Mouse (Mus musculus): ENCODE measurements around the gene Dgkg.
A peak's percentile ranks its signal among the peaks of the same experiment; 100 is the strongest.

Gene Dgkg

DNA sequence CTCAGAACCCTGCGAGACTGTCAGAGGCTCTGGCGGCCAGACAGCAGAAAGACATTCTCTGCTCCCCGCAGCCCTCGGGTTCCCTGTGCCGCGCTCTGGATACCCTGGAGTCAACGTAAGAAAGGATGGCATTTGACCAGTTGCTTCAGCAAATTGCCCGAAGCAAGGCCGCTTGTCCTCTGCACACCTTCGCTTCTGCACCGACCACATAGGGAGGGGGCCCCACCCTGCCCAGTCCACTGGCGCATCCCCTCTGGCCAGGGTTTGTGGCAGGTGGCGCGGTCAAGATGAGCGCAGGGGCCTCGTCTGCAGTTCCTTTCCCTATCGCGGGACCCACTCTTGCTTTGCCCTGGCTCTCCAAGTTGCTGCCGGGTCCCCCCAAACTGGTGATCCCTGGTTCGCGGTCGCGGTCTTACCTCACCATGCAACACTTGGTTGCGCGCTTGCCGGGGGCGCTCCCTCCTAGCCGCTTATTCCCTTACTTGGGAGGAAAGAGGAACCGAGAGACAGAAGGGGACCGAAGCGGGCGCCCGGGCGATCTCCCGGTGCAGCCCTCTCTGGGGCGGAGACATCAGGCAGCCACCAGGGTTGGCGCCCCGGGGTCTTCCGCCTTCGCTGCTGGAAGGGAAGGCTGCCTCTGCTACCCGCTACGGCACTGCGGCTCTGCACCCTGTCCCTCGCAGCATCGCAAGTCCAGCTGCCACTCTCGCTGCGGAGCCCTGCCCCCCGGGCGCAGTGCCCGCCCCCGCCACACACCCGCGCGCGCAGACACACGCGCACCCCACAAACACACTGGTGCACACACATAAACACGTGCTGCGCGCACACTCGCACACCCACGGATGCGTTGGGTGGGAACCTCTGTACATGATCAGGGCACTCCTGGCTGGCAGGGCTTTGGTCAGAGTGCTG is at the start of gene Dgkg:
TSS of gene Dgkg (minus strand) at position 689 of the 912 bp plus-strand sequence.
- peak; percentile 54 for DNase-seq

DNA sequence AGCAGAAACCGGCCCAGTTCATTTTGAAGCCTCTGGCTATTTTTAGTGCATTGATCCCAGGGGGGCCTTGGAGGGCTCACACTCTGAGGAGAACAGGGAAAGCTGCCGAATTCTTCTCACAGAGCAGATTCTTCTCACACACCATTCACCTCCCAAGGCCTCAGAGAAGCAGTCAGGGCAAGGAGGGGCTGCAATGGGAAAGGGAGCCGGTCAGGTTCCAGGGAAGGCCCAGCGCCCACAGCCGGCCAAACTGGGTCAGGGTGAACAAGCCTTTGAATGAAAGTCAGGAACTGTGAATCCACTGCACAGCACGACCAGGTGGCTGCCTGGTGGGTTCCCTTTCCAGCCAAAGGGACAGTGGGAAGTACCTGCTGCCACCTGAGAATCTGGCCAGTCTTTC is 47.9 kb upstream of the Dgkg start:
- no peak for DNase-seq

DNA sequence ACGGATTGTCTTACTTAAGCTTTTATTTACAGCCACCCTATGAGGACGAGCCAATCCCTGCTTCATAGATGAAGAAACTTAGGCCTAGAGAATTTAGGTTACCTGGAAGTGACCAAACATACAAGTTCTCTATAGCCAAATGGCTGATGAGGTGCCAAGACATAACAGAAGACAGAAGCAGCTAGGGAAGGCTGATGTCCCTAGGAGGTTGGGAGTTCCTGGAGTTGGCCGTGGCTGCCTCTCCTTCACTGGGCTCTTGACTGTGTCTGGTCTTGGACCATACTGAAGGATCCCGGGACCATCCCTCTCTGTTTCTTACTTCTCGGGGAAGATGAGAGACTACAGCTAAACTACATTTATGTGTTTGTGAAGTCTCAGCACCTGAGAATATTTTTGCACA is 47.1 kb upstream of the Dgkg start:
- DNase-seq, result no peak

DNA sequence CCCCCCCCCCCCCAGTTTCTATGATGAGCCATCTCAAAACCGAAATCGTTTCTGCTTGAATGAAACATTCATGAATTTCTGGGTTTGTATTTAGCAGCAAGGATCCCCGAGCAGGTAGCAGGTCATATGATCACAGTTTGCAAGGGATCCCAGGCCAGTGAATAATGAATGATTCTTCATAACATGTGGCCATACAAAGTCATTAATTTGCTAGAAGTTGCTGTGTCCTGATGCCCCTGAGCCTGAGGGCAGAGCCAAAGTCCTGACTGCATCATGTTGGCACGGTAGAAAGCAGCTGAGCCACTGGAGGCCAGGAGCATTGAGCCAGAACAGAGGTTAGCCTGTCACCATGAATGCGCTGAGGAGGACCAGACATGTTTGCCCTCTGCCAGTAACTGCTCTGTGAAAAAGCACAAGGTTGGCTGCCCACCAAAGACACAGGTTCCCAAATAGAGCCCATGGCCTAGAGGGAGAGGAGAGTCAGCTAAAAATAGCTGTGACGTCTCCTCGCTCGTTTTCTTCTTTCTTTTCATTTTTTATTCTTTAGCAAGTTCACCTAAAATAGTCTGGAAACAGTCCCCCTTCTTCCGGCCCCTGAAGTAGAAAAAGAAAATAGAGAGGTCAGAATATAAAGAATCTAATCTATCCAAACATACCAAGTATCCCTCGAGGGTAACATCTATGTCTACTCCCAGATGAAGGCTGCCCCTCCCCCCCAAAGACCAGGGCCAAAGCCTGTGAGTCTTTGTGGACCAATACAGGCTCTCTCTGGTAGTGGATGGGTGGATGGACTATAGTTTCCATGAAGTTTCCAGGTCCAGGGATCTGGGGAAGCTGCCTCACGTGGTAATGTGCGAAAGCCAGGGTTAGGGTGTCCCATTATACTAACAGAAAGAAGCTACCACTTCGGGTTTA is 42.1 kb upstream of the Dgkg start:
- no peak for DNase-seq

DNA sequence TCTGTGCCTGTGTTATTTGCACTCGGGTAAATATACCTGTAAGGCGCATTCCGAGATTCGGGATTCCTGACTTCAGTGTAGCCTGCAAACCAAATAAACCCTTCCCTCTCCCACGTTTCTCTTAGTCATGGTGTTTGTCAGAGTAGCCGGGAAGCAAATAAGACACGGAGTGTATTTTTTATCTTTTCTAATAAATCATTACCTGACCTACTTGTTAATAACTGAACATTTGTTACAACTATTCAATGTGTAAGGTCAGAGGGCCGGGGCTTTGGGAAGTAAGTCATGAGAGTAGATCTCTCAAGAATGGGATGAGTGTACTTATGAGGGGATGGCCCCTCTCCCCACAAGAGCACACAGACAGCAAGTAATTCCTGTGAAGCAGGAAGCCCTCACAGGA is 41.1 kb upstream of the Dgkg start:
- no peak for DNase-seq

DNA sequence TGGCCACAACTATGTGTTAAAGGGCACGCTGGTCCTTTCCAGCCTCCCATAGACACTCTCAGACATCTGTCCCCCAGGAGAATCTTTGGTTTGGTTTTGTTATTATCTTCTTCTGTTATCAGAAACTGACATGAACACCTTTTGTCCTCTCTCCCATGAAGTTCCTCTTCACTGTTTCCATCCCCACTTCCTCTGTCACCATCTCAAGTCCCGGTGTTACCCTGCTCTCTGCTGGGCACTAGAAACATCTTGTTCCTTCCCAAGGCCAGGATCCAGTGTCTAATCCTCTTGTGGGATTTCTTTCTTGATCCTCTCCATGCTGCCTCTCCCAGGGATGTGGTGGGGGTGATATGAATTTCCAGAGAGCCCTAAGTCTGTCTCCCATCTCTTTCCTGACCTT is 32.6 kb upstream of the Dgkg start:
- DNase-seq, result no peak

DNA sequence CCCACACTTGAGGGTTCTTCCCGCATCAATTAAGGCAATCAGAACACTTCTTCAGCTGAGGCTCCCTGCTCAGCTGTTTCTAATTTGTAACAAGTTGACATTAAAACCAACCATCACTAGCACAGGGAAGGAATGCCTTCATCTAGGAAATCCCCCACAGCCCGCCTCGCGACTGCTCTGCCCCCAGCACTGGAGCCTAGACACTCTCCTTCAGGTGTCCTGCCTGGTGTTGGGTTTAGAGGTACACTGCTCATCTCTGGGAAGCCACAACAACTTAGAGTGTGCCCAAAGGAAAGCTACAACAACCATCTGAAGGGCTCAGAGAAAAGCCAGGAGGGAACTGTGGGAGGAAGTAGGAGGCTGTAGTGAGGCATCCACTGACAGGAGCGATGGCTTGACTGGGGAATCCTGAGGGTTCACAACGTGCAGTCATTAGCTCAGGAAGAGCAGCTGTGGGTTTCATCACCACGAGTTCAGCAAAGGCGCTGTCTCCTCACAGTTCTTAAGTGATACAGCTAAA is 30.8 kb upstream of the Dgkg start:
- DNase-seq, result peak; percentile 17

DNA sequence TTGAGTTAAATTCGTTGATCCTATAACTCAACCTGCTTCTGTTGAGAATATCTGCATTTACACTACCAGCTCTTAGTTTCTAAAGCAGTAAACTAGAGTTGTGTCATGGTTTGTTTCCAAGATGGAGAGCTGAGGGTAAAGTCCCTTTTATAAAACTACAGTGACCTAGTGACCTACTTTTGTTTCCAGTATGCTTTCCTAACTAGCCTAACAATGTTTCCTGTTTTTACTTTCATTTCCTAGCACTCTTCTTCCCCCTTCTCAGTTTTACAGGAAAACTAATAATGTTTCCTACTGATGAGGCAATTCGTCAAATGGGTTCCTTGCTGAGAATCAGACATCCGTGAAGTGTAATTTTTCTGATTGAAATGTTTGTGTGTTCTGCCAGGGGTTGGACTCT is 26.6 kb upstream of the Dgkg start:
- no peak for DNase-seq

DNA sequence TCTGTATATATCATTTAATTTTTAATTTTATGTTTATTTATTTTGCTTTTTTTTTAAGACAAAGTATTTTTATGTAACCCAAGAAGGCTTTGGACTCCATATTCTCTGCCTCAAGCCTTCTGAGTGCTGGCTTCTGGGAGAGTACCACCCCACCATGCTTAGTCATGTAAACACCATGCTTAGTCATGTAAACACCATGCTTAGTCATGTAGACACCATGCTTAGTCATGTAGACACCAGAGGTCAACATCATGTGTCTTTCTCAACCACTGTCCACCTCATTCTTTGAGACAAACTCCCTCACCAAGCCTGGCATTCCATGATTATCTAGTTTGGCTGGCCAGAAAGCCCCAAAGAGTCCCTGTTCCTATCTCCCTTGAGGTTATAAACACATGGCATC is 25.7 kb upstream of the Dgkg start:
- DNase-seq, result no peak

DNA sequence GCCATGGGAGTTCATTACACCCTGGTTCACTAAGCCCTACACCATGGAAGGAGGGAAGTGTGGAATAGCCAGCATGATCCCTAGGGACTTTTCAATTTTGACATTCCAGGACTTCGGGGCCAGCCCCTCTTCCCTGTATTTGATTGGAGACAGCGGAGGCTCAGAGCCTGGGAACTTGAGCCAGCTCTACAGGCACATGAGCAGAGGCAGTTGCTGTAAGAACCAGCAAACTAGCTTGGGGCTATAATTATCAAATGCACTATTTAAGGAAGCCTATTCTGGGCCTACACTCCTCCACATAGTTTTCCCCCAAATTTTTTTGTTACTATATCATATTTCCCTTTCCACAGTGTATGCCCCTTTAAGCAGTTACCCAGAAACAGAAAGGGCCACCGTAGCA is 22.6 kb upstream of the Dgkg start:
- no peak for DNase-seq

DNA sequence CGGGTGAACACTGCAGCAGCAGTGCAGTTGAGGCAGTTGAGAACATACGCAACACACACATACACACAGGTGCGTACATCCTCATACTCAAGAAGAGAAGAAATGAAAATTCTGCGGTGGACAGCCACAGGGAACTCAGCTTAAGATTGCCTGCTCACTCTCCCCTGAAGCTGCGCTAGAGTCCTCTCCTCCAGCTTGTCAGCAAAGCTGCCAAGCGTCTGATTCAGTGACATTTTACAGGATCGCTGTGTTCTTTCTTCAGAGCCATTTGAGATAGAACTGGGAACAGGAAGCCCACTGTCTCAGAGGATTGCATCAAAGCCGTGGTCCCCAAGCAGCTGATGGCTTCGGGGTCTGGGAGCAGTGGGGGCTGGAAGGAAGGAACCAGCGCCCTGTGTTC is 17.6 kb upstream of the Dgkg start:
- DNase-seq, result no peak

DNA sequence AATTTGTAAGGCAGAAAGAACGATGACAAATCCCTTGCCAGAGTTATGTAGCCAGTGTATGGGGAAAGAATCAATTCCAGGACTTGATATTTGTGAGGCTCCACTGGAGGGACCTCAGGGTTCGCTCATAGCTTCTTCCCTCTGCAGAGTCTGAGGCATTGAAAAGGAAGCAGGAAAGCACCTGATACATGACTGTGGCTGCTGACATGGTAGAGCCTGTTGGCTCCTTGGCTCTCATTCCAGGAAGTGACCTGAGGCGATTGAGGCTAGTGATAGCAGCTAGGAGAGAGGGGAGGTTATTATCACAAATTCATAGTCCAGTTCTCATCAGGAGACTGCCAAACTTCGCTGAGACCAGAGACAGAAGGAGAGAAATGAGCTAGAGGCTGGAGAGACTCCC is 17.1 kb upstream of the Dgkg start:
- DNase-seq, result no peak

DNA sequence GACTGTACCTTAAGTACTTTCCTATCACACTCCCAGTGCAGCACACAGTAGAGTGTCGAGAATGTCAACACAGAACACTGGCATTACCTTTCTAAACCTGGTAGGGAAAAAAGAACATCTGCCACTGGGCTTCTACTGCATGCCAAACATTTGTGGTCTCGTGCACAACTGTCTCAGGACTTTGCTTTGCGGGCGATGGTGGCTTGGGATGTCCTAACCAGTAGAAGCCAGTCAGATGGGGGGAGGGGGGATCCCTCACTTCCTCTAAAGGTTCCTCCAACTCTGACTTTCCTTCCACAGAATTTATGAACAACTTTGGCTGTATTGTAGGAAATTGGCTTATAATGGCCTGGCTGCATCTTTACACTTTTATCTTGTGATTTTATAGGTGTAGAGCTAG is 7.0 kb upstream of the Dgkg start:
- no peak for DNase-seq

DNA sequence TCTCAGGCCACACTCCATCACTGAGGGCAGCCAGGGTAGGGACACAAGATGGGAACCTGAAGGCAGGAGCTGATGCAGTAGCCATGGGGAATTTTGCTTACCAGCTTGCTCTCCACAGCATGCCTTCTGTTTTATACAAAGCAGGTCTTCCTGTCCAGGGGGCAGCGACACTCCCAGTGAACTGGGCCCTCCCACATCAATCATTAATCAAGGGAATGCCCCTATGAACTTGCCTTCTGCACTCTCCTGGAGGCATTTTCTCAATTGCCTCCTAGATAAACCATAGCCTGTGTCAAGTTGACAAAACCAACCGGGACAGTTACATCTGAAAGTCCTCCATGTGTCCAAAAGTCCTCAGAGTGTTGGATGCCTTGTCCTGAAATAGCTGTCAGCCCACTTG is 6.1 kb upstream of the Dgkg start:
- DNase-seq, result no peak

DNA sequence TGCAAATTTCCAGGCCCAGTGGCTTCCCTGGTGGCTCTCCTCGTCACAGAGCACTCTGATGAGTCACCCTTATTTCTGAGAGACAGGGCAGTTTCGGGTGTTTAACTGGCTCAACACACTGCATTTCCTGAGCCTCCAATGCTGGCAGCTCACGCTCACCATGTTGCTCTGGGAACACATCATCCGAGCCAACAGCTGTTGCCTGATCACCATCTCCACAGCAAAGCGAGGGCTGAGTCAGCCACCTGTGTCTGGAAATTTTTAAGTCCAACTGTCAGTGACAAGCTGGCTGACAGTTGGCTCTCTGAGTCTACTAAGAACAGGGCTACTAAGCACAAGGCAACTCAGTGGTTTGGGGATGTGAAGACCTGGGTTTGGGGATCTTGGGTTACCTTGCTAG is 4.1 kb upstream of the Dgkg start:
- no peak for DNase-seq

DNA sequence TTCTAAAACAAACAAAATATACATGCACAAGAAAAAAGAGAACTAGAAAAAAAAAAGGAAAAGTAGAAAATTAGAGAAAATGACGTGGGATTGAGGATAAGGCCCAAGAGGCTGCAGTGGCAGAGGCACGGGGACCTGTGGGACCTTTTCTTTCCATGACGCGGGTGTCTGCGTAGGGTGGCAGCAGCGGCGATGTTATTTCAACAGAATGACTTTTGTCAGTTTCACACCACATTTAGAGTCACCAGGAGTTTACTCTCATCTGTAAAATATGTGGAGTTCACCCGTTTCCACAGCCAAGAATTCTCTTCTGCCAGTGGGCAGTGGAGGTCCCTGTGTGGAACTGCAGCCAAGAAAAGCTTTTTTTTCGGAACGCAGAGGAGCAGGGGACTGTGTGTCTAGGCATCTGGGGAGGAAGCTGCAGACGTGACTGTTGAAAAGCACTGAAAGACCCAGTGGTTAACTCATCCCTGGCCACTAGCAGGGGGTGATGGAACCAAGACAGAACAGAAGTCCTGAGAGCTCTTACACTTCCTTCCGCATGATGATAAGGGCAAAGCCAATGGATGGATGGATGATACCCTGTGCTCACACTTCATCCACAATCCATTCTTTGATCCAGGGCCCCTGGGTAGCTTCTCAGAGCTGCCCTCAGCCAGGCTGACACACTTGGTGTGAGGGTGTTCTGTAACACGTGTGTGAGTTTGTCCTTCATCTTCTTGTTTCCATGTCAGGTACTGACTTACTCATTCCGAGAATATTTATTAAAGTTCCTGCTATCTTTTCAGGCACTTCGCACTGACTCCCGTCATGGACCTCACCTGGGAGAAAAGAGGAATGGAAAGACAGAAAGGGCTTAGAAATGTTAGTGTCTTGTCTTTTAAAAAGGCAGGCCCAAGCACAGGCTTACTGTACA is 1.1 kb upstream of the Dgkg start:
- no peak for DNase-seq

DNA sequence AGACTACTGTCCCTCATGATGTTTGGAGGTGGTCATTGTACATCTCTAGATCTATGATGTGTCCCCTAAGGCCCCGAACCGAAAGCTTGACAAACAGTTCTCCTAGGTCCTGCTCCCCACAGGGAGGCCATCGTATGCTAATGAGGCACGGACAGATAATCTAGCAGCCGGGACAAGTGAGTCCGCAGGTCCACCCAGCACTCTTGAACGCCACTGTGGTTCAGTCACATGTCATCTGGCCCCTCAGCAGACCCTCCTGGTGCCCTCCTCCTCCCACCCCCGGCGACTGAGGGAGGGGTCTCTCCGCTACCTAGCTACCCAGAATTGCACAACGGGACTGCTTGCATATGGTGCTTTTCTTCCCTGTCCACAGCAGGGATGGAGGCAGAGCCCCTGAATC is 1.2 kb downstream of the Dgkg start:
- no peak for DNase-seq

DNA sequence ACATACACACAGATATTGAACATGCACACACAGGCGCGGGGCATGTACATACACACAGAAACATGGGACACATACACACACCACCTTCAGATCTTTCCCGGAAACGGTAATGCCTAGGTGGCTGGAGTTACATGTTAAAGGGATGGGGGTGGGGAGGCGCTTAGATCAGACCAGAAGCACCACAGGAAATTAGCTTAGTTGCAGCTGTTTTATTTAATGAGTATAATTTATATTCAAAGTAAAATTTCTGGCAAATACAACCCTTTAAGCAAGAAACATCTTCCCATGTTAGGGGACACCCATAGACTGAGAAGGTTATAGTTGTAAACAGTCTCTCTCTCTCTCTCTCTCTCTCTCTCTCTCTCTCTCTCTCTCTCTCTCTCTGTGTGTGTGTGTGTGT is 1.8 kb downstream of the Dgkg start:
- no peak for DNase-seq

DNA sequence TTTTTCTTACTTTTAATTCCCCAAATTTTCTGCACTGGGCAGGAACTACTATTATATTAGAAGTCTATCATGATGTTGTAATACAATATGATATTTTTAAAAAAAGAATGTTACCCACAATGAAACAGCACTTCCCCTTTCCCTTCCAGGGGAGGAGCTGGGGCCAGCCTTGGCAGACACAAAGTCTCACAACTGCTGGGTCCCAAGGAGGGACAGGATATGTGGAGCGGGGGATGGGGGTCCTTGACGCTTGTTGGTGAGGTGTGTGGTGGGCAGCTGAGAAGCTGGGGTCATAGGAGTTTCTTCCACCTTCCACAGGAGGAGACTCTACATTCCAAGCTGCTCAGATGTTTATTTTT is 2.6 kb downstream of the Dgkg start:
- DNase-seq, result no peak

DNA sequence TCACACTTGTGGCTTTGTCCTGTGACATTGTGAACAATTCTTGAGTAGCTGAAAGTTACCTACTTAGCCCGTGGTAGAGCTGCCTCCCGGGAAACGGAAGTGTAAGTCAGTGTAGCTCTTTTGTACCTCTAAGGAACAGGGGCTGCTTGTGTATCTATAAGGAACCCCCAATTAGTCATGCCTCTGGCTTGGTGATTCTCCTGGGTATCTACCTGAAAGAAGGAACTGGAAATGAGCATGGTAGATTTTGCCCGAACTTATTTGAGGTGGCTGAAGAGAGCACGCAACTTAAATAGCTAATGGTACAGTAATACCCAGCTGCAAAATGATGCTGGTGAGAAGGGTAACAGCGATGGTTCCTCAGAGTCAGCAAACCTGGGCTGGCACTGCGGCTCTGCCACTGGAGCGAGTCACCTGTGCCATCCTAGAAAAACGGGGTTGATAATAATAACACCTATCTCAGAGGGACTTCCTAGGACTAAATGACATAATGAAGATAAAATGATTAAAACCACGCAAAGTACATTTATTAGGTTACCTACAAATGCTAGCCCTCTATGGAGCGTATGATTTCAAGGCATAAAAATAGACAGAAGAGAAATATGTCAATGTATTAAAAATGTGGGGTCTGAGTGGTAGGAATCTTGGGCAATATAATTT is 3.1 kb downstream of the Dgkg start:
- no peak for DNase-seq

DNA sequence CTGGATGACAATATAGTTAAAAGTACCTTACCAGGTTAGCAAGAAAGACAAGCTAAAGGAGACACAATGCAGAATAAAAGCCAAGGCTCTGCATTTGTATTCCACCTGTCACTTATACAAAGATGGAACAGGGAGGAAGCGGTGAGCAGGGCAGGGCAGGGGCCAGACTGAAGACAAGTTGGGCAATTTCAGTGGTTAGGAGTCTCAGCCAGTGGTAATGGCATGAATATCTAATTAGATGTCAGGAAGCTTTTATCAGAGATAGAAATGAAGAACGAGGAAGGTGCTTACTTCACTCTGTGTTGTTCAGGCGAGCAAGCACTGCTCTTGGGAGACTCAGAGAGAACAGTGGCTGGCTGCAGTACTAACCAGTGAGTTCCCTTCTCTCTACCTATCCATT is 5.8 kb downstream of the Dgkg start:
- DNase-seq, result no peak

DNA sequence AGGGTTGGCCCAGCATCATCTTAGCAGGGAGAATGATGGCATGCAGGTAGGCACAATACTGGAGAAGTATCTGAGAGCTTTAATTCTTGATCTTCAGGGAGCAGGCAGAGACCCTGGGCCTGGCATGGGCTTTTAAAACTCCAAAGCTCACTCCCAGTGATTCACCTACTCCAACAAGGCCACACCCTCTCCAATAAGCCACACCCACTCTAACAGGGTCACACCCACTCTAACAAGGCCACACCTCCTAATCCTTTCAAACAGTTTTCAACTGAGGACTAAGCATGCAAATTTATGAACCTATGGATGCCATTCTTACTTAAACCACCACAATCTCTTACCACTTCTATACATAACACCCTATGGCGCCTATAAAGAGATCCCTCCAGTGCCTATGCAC is 11.8 kb downstream of the Dgkg start:
- no peak for DNase-seq

Data from embryo, embryonic 11 days (tissue).